ENCODE assay signal across 11 mouse cellular contexts in genomic region chr2:163880891-163881290, GRCm38 (mm10). TPM values are rescaled to one million over a fixed set of nuclear protein-coding genes. Genes with fewer than 3 reads are reported as not detected.
DNase-seq lines count a peak whose midpoint lies in the region; ATAC-seq lines count a peak whose summit lies in the region.
"Had no signal": no experiment of that assay in that cellular context is flagged by ENCODE, and none has a peak within 500 bp of the region (broad histone marks: within the 10 kb centered on the region; RNA-seq: fewer than 3 reads in every experiment).

No protein-coding gene starts in this region.

- H3K27ac ChIP-seq in heart, embryonic 13.5 days (replicated peaks), result no peak overlapping the region
- H3K27ac ChIP-seq in heart, embryonic 12.5 days (ENCODE audit: poor library complexity, severe bottlenecking), result no peak overlapping the region
- no peak overlapping the region for H3K27ac ChIP-seq in hindbrain, embryonic 10.5 days
- H3K27ac ChIP-seq: liver, embryonic 14.5 days had no signal

- peak; percentile 17 for DNase-seq in urinary bladder, postnatal 14 days (ENCODE audit: low spot score)
- DNase-seq in urinary bladder, postnatal 10 days (ENCODE audit: low spot score), result no peak
- DNase-seq in kidney, adult 9 months, result peak; percentile 11
- peak; percentile 19 for DNase-seq in skeletal muscle tissue, adult 2 months (ENCODE audit: low read depth, low spot score)
- no peak for DNase-seq in layer of hippocampus, postnatal 14 days (ENCODE audit: low spot score in 2 of 2)
- no peak for DNase-seq in hindbrain, embryonic 10.5 days (ENCODE audit: low spot score)
- DNase-seq: heart, postnatal 36 days had no signal

- H3K9ac ChIP-seq in heart, embryonic 13.5 days, result no peak overlapping the region
- no peak overlapping the region for H3K9ac ChIP-seq in heart, embryonic 12.5 days
- H3K9ac ChIP-seq: liver, embryonic 14.5 days had no signal

- peaks cover 15% of the 10 kb centered on the region for H3K4me1 ChIP-seq in heart, embryonic 13.5 days
- 0 out of 2 replicates have a peak, but pooled peaks cover 6% of the 10 kb centered on the region for H3K4me1 ChIP-seq in heart, embryonic 12.5 days (replicated peaks)
- H3K4me1 ChIP-seq in hindbrain, embryonic 10.5 days (replicated peaks), result peaks cover 12% of the 10 kb centered on the region

- H3K9me3 ChIP-seq in heart, embryonic 13.5 days, result no peaks in the 10 kb centered on the region
- no peaks in the 10 kb centered on the region for H3K9me3 ChIP-seq in heart, embryonic 12.5 days (replicated peaks)
- no peaks in the 10 kb centered on the region for H3K9me3 ChIP-seq in hindbrain, embryonic 10.5 days

- H3K4me2 ChIP-seq in heart, embryonic 13.5 days, result no peak overlapping the region
- H3K4me2 ChIP-seq in heart, embryonic 12.5 days, result no peak overlapping the region

- WGBS in heart, embryonic 13.5 days, result 59% methylated on average over 6 of the region's 6 CpGs
- WGBS in heart, embryonic 12.5 days, result 76% methylated on average over 6 of the region's 6 CpGs
- 89% methylated on average over 6 of the region's 6 CpGs for WGBS in hindbrain, embryonic 10.5 days

- H3K27me3 ChIP-seq in heart, embryonic 13.5 days (replicated peaks), result peaks cover 50% of the 10 kb centered on the region
- H3K27me3 ChIP-seq in heart, embryonic 12.5 days (replicated peaks), result peaks cover 32% of the 10 kb centered on the region
- no peaks in the 10 kb centered on the region for H3K27me3 ChIP-seq in hindbrain, embryonic 10.5 days (ENCODE audit: insufficient read depth, poor library complexity, severe bottlenecking)

- ATAC-seq in heart, embryonic 13.5 days (ENCODE audit: extremely low read depth, insufficient number of reproducible peaks, low FRiP score, low TSS enrichment), result peak; percentile 56; the same call in 1 of the 2 replicates
- no peak for ATAC-seq in heart, embryonic 12.5 days (ENCODE audit: insufficient number of reproducible peaks, low FRiP score)

- H3K4me3 ChIP-seq in heart, embryonic 13.5 days, result no peak overlapping the region
- no peak overlapping the region for H3K4me3 ChIP-seq in heart, embryonic 12.5 days
- H3K4me3 ChIP-seq in hindbrain, embryonic 10.5 days, result no peak overlapping the region

- no peaks in the 10 kb centered on the region for H3K36me3 ChIP-seq in heart, embryonic 13.5 days
- H3K36me3 ChIP-seq in heart, embryonic 12.5 days, result no peaks in the 10 kb centered on the region
- no peaks in the 10 kb centered on the region for H3K36me3 ChIP-seq in hindbrain, embryonic 10.5 days

RNA-seq across cellular contexts. Expression of gene Kcnk15, which starts 27.4 kb away (rescaled TPM):
- polyA plus RNA-seq in heart, embryonic 13.5 days (2015; fragmentation: Nextera tagmentation; extraction: Ambion mirVana), result not detected in 2 replicates
- not detected in 2 replicates for polyA plus RNA-seq in heart, embryonic 12.5 days (2016; fragmentation: Nextera tagmentation; extraction: Ambion mirVana)
- under 1 TPM in 1 of 2 experiments, not detected in 1; 0.23 TPM for total RNA-seq in layer of hippocampus, postnatal 14 days (2021)
- polyA plus RNA-seq in hindbrain, embryonic 10.5 days (2016; fragmentation: Nextera tagmentation; extraction: Ambion mirVana), result not detected in 2 replicates
- total RNA-seq: heart, postnatal 36 days; layer of hippocampus, postnatal 10 days had no signal
- polyA plus RNA-seq: liver, embryonic 14.5 days had no signal

RNA-seq across cellular contexts. Expression of gene Rims4, which starts 37.6 kb away (rescaled TPM):
- 0.21 and 0.46 TPM in 2 replicates for polyA plus RNA-seq in heart, embryonic 13.5 days (2015; fragmentation: Nextera tagmentation; extraction: Ambion mirVana)
- 0.65 and 0.77 TPM in 2 replicates for polyA plus RNA-seq in heart, embryonic 12.5 days (2016; fragmentation: Nextera tagmentation; extraction: Ambion mirVana)
- total RNA-seq in layer of hippocampus, postnatal 14 days (2021), result 10 to 100 TPM; 48.6 to 52.9 TPM
- 1.2 and 1.6 TPM in 2 replicates for polyA plus RNA-seq in hindbrain, embryonic 10.5 days (2016; fragmentation: Nextera tagmentation; extraction: Ambion mirVana)

Comparison
In these comparisons a context has a peak if more than half of its experiments do, and no peak if none do; other contexts are left out.
1. DNase-seq: peak in urinary bladder, postnatal 14 days (single experiment), kidney, adult 9 months (single experiment) and skeletal muscle tissue, adult 2 months (single experiment); none in urinary bladder, postnatal 10 days (single experiment), layer of hippocampus, postnatal 14 days (0 of 2) and hindbrain, embryonic 10.5 days (single experiment).